Mouse (Mus musculus) heart, embryonic 12.5 days (tissue): ENCODE measurements around the gene Adgrg1. TPM values are rescaled to one million over a fixed set of nuclear protein-coding genes. Genes with fewer than 3 reads are reported as not detected.

Experiments
- ATAC-seq: fragments of 200-750 bp; cut with Nextera tagmentation; 2 replicates; pipeline ENCODE4 v1.8.0; 2017; ENCODE audit warnings: moderate TSS enrichment, moderate library complexity; ENCODE audit not compliant: insufficient number of reproducible peaks, low FRiP score
- H3K27ac ChIP-seq: fragments of 300-500 bp; sonication (generic); 2 replicates; pipeline ENCODE4 v1.5.1; 2016; ENCODE audit warnings: mild to moderate bottlenecking, moderate library complexity; ENCODE audit not compliant: poor library complexity, severe bottlenecking
- H3K27me3 ChIP-seq: fragments of 300-500 bp; sonication (generic); replicated peaks from 2 replicates; pipeline ENCODE4 v1.6.1; 2016; ENCODE audit warnings: mild to moderate bottlenecking, moderate library complexity
- H3K36me3 ChIP-seq: fragments of 300-500 bp; sonication (generic); 2 replicates; pipeline ENCODE4 v1.6.1; 2016; ENCODE audit warnings: mild to moderate bottlenecking, moderate library complexity
- H3K4me1 ChIP-seq: fragments of 300-500 bp; sonication (generic); replicated peaks from 2 replicates; pipeline ENCODE4 v1.6.1; 2016; ENCODE audit warnings: mild to moderate bottlenecking
- H3K4me2 ChIP-seq: fragments of 300-500 bp; sonication (generic); 2 replicates; pipeline ENCODE4 v1.6.1; 2016; ENCODE audit warnings: mild to moderate bottlenecking, moderate library complexity
- H3K4me3 ChIP-seq: fragments of 300-500 bp; sonication (generic); 2 replicates; pipeline ENCODE4 v1.5.1; 2016; ENCODE audit warnings: mild to moderate bottlenecking
- H3K9ac ChIP-seq: fragments of 300-500 bp; sonication (generic); 2 replicates; pipeline ENCODE4 v1.6.1; 2016; ENCODE audit warnings: mild to moderate bottlenecking, moderate library complexity
- H3K9me3 ChIP-seq: fragments of 300-500 bp; sonication (generic); replicated peaks from 2 replicates; pipeline ENCODE4 v1.6.1; 2016; ENCODE audit warnings: mild to moderate bottlenecking, moderate library complexity
- WGBS: fragments of 180-500 bp; shearing (Covaris S2); methylation state at CpG from one replicate; pipeline ENCODE4 v1.1.7; 2016; 5-methylcytosine and 5-hydroxymethylcytosine counted together
- polyA plus RNA-seq: library from polyadenylated mRNA; unstranded; fragments of >200 nt; fragmentation: Nextera tagmentation; extraction: Ambion mirVana; gene quantifications from 2 replicates; pipeline ENCODE4 v1.2.1, GENCODE M21; 2016

Gene Adgrg1
- polyA plus RNA-seq, 1 experiment from 2014 or later, result 6.0 TPM

- H3K9me3 ChIP-seq, result no peaks in the 10 kb centered on the region
- H3K36me3 ChIP-seq, result no peaks in the 10 kb centered on the region
- H3K27me3 ChIP-seq, result no peaks in the 10 kb centered on the region
- WGBS, result 68% methylated on average over 6 of the region's 6 CpGs
- H3K4me2 ChIP-seq, result no peak overlapping the region
- H3K27ac ChIP-seq, result no peak overlapping the region
- no peak for ATAC-seq
- no peak overlapping the region for H3K4me3 ChIP-seq
- H3K9ac ChIP-seq, result no peak overlapping the region
- no peaks in the 10 kb centered on the region for H3K4me1 ChIP-seq
Observed at GRCm38 (mm10) chr8:95041883-95042784, 67.6 kb downstream of the Adgrg1 start.

- Histone ChIP-seq H3K27me3 (no peaks in the 10 kb centered on the region; the same call in 1 of the 2 replicates), H3K9me3 (no peaks in the 10 kb centered on the region), H3K4me2 (no peak overlapping the region), H3K27ac (no peak overlapping the region), H3K4me1 (no peaks in the 10 kb centered on the region), H3K9ac (no peak overlapping the region), H3K36me3 (no peaks in the 10 kb centered on the region), H3K4me3 (no peak overlapping the region)
- WGBS, result 64% methylated on average over 4 of the region's 4 CpGs
- ATAC-seq, result no peak
Observed at GRCm38 (mm10) chr8:95044811-95045210, 70.3 kb downstream of the Adgrg1 start.

DNA sequence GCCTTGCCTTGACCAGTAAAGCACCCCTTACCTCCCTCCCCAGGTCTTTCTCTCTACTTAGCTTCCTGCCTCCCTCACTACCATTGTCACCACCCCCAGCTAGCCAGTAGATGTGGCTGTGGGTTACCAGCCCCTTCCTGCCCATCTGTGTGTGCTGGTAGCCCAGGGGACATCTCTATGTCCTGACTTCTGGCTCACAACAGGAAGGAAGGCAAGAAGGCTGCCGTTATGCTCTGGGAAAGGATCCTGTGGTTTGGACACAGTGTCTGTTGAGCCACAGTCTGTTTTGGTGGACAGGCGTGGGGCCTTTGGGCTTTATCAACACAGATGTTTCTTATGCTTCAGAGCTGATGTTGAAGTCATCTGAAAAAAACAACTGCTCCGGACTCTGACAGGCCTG is 72.4 kb downstream of the Adgrg1 start:
- H3K27ac ChIP-seq, result no peak overlapping the region
- WGBS, result 50% methylated on average over 3 of the region's 3 CpGs
- ATAC-seq, result no peak

DNA sequence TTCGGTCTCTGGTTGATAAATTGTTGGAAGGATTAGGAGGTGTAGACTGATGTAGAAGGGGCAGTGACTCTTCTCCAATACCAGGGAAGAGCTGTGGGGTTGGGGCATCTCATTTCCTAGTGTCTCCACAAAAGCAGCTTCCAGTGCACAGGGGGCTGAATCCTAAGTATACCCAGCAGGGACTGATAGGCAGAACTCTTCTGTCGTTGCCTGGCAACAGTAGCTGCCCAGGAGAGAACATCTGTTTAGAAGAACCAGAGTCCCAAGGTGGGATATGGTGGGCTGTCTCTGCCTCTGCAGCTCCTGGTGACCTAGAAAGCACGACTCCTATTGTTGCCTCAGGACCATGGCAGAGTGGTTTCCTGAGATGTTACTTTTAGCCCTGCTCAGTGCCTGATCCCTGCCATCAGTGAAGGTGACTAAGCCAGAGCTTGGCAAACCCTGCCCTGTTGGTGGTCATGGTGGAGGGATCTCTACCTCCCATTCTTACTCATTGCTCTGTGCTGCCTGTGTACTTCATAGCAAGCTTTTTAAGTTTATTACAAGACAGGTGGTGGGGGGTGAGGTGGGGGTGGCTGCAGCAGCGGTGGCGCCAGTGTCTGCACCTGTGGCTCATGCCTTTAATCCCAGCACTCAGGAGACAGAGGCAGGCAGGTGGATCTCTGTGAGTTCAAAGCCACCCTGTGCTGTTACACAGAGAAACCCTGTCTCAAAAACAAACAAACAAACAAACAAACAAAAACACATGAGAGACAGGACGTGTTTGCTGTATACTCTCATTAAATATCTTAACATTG is 73.5 kb downstream of the Adgrg1 start:
- no peak for ATAC-seq
- Histone ChIP-seq H3K36me3 (no peaks in the 10 kb centered on the region), H3K9ac (no peak overlapping the region), H3K9me3 (no peaks in the 10 kb centered on the region), H3K4me3 (no peak overlapping the region), H3K4me2 (no peak overlapping the region), H3K27me3 (no peaks in the 10 kb centered on the region; the same call in 1 of the 2 replicates), H3K27ac (no peak overlapping the region), H3K4me1 (no peaks in the 10 kb centered on the region)
- WGBS, result 65% methylated on average over 6 of the region's 6 CpGs

More for the DNA sequence above, 72.4 kb downstream of the Adgrg1 start:
- Histone ChIP-seq H3K4me3 (no peak overlapping the region), H3K9me3 (no peaks in the 10 kb centered on the region), H3K4me2 (no peak overlapping the region), H3K9ac (no peak overlapping the region), H3K4me1 (no peaks in the 10 kb centered on the region), H3K36me3 (no peaks in the 10 kb centered on the region), H3K27me3 (no peaks in the 10 kb centered on the region; the same call in 1 of the 2 replicates)

- no peaks in the 10 kb centered on the region for H3K36me3 ChIP-seq
- no peaks in the 10 kb centered on the region; the same call in 1 of the 2 replicates for H3K27me3 ChIP-seq
- no peak overlapping the region for H3K4me3 ChIP-seq
- H3K27ac ChIP-seq, result no peak overlapping the region
- no peaks in the 10 kb centered on the region for H3K9me3 ChIP-seq
- no peak overlapping the region for H3K9ac ChIP-seq
- H3K4me1 ChIP-seq, result no peaks in the 10 kb centered on the region
- ATAC-seq, result no peak
- H3K4me2 ChIP-seq, result no peak overlapping the region
- 73% methylated on average over 2 of the region's 2 CpGs for WGBS
Observed at GRCm38 (mm10) chr8:95049636-95050035, 75.1 kb downstream of the Adgrg1 start.

DNA sequence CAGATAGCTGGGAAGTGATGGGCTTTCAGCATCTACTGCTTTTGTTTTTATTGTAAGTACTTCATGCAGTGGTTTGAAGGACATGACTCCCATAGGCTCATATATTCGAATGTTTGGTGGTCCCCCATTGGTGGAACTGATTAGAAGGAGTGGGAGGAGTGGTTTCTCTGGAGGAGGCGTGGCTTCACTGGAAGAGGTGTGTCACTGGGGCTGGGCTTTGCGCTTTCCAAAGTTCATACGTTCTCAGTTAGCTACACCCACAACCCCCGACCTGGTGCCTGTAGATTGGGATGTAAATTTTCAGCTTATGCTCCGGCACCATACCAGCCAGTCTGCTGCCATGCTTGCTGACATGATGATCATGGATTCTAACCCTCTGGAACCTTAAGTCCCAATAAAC is 79.9 kb downstream of the Adgrg1 start:
- 0 out of 2 replicates have a peak, but pooled peaks have one; percentile 54 for ATAC-seq
- no peak overlapping the region for H3K4me3 ChIP-seq
- peaks cover 2% of the 10 kb centered on the region; the same call in 1 of the 2 replicates for H3K4me1 ChIP-seq
- H3K27ac ChIP-seq, result no peak overlapping the region
- H3K4me2 ChIP-seq, result no peak overlapping the region
- no peaks in the 10 kb centered on the region for H3K9me3 ChIP-seq
- no peaks in the 10 kb centered on the region for H3K27me3 ChIP-seq
- no peaks in the 10 kb centered on the region for H3K36me3 ChIP-seq
- no peak overlapping the region for H3K9ac ChIP-seq
- 51% methylated on average over 6 of the region's 6 CpGs for WGBS

DNA sequence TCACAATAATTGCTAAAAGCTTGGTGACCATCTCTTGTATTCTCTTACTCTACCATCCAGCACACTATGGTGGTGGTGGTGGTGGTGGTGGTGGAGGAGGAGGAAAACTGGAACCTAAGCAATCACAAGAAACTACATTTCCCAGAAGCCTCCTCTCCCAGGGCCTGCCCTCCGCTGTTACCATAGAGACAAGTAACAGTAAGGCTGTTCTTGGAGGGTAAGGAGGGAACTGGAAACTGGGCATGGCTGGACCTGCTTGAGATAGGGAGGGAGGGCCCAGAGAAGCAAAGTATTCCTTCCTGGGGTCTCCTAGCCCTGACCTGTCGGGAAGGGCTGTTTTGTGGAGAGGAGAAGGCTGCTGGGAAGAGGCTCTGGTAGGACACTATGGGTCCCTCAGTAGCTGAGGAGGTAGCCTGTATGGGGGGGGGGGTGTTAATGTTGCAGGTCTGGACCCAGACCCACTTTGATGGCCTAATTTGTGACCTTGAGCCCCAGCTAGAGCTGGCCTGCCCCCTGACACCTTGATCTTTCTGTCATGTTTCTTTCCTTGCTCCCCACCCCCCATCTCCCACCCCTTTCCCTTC is 80.5 kb downstream of the Adgrg1 start, which contains the start of gene Drc7:
Gene Drc7, plus strand, starts transcription at position 177 of the 584 bp plus-strand sequence.
- WGBS, result 26% methylated on average over 2 of the region's 2 CpGs
- Histone ChIP-seq H3K4me3 (no peak within 1 kb of the TSS), H3K4me1 (peaks cover 6% of the 10 kb centered on the region; the same call in 1 of the 2 replicates), H3K36me3 (no peaks in the 10 kb centered on the region), H3K9me3 (no peaks in the 10 kb centered on the region), H3K27ac (no peak within 1 kb of the TSS), H3K4me2 (no peak within 1 kb of the TSS), H3K27me3 (no peaks in the 10 kb centered on the region), H3K9ac (no peak within 1 kb of the TSS)
- peak; percentile 68 for ATAC-seq

DNA sequence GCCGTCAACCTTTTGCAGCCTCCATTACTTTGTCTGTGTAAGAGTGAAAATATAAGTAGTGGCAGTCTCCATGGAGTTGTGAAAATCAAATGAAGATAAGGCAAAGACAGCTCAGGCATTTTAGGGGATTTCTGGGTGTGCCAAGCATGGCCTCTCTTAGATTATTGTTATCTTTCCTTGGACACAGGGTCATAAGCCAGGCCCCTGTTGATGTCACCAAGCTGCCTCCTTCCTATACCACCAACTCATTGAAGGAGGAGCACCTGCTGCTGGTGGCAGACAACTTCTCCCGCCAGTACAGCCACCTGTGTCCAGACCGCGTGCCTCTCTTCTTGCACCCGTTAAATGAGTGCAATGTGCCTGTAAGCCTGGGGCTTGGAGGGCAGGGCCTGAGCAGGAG is 81.9 kb downstream of the Adgrg1 start:
- no peak for ATAC-seq
- Histone ChIP-seq H3K27me3 (no peaks in the 10 kb centered on the region), H3K4me1 (peaks cover 6% of the 10 kb centered on the region; the same call in 1 of the 2 replicates), H3K27ac (no peak overlapping the region), H3K9me3 (no peaks in the 10 kb centered on the region), H3K36me3 (no peaks in the 10 kb centered on the region), H3K4me3 (no peak overlapping the region), H3K4me2 (no peak overlapping the region), H3K9ac (no peak overlapping the region)
- WGBS, result 79% methylated on average over 5 of the region's 5 CpGs

GRCm38 (mm10) chr8:95058661-95059060 is 84.1 kb downstream of the Adgrg1 start:
- Histone ChIP-seq H3K9ac (no peak overlapping the region), H3K27me3 (no peaks in the 10 kb centered on the region), H3K4me2 (no peak overlapping the region), H3K27ac (no peak overlapping the region), H3K9me3 (no peaks in the 10 kb centered on the region), H3K4me3 (no peak overlapping the region), H3K4me1 (peaks cover 6% of the 10 kb centered on the region; the same call in 1 of the 2 replicates), H3K36me3 (no peaks in the 10 kb centered on the region)
- no peak for ATAC-seq
- WGBS, result 76% methylated on average over 6 of the region's 6 CpGs

DNA sequence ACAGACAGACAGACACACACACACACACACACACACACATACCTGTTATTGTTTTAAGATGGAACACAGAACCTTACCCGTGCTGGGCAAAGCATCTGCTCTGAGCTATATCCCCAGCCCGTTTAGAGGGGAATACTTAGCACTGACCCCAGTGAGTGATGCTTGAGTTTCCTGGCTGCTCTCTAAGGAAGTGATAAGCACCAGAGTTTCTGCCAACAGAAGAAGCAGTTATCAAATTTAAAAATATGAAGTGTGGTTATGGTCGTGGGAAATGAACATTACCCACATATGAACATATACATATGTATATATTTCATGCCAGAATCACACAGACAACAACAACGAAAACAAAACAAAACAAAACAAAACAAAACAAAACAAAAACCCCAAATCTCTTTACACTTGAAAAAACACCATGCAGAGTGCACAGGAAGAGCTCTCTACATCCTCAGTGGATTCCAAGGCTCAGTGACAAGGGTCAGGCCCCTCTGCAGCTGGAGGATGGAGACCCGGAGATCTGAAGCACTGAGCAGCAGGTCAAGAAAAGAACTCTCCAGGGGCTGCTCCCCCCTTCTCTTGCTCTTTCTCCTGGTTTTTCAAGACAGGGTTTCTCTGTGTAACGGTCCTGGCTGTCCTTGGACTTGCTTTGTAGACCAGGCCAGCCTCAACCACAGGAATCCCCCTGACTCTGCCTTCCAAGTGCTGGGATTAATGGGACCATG is 85.4 kb downstream of the Adgrg1 start:
- H3K9ac ChIP-seq, result no peak overlapping the region
- H3K4me1 ChIP-seq, result peaks cover 6% of the 10 kb centered on the region; the same call in 1 of the 2 replicates
- H3K9me3 ChIP-seq, result no peaks in the 10 kb centered on the region
- no peak for ATAC-seq
- 45% methylated on average over 6 of the region's 6 CpGs for WGBS
- no peaks in the 10 kb centered on the region for H3K36me3 ChIP-seq
- H3K4me2 ChIP-seq, result no peak overlapping the region
- H3K27ac ChIP-seq, result no peak overlapping the region
- H3K4me3 ChIP-seq, result no peak overlapping the region
- H3K27me3 ChIP-seq, result no peaks in the 10 kb centered on the region
